Mouse (Mus musculus) liver, adult 10 weeks (tissue): ENCODE data around the gene Gpr161. TPM values are rescaled to one million over a fixed set of nuclear protein-coding genes. Genes with fewer than 3 reads are reported as not detected.

ENCODE experiments used
- polyA plus RNA-seq: library from polyadenylated mRNA; stranded (reverse); fragments of 350-450 nt; fragmentation: Illumina TruSeq; extraction: RNeasy Lipid Tissue Mini Kit (QIAGEN cat#74804); gene quantifications from one replicate; pipeline ENCODE4 v1.2.3, GENCODE M21; 2014; ENCODE audit warnings: low read depth, low replicate concordance

Gpr161 gene
- polyA plus RNA-seq, result 0.05 TPM

DNA sequence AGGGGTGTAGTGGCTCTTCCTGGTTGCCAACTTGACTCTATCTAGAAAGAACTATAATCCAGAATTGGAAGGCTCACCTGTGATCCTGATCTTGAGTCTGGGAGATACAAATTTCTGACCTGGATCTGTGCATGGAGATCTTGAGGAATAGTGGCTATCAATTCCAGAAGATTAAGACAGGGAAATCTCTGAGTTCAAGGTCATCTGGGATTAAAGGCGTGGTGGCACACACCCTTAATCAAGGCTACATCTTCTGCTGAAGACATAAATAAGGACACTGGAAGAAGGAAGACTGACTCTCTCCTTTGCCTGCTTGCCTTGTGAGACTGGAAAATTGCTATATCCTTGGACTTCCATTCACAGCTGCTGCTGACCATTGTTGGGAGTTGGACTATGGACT, at the start of gene Gpr161:
Gene Gpr161, plus strand, starts transcription at position 301 of the 400 bp plus-strand sequence.

Other genes with a start within 250 kb of the Gpr161 start
- not detected for gene Tbx19, start 135.0 kb upstream of the Gpr161 start, polyA plus RNA-seq
- 27.1 TPM for gene Sft2d2, start 101.4 kb upstream of the Gpr161 start, polyA plus RNA-seq
- gene Tiprl, start 58.8 kb upstream of the Gpr161 start, polyA plus RNA-seq, result 44.8 TPM
- 48.2 TPM for gene Dcaf6, start 164.7 kb downstream of the Gpr161 start, polyA plus RNA-seq
- 1,118 TPM for gene Mpc2, start 164.8 kb downstream of the Gpr161 start, polyA plus RNA-seq
- not detected for gene Adcy10, start 189.4 kb downstream of the Gpr161 start, polyA plus RNA-seq